Mouse (Mus musculus) ES-E14 (cell line): ENCODE results near the gene Ica1. TPM values are rescaled to one million over a fixed set of nuclear protein-coding genes. Genes with fewer than 3 reads are reported as not detected.

Source experiments
- DNase-seq: peaks from one replicate; pipeline ENCODE4 v3.0.0-alpha.2; 2013; ENCODE audit warnings: low read depth, low spot score
- H3K27ac ChIP-seq: 2 replicates; pipeline ENCODE4 v1.5.1; 2012; ENCODE audit warnings: low read depth, mild to moderate bottlenecking, low read length, moderate library complexity, mixed read lengths; ENCODE audit not compliant: poor library complexity, insufficient read depth, severe bottlenecking
- H3K36me3 ChIP-seq: 2 replicates; pipeline ENCODE4 v1.6.1; 2012; ENCODE audit warnings: mild to moderate bottlenecking, low read length, moderate library complexity, mixed read lengths; ENCODE audit not compliant: control insufficient read depth, poor library complexity, insufficient read depth, severe bottlenecking
- H3K4me1 ChIP-seq, 2 experiments: fragments of 150-350 bp in 1 of 2; sonication (generic) in 1 of 2; 2 replicates each; pipeline ENCODE4 v1.6.1; 2012; ENCODE audit warnings: low read length in 2 of 2, mild to moderate bottlenecking in 1 of 2, mixed read lengths in 1 of 2; ENCODE audit not compliant: control insufficient read depth in 2 of 2, insufficient read depth in 2 of 2, poor library complexity in 1 of 2
- H3K4me3 ChIP-seq, 2 experiments: fragments of 150-350 bp in 1 of 2; sonication (generic) in 1 of 2; 2 replicates each; pipeline ENCODE4 v1.5.1; 2012; ENCODE audit warnings: low read length in 2 of 2, low read depth in 1 of 2, mild to moderate bottlenecking in 1 of 2, mixed read lengths in 1 of 2; ENCODE audit not compliant: insufficient read depth in 1 of 2, poor library complexity in 1 of 2, severe bottlenecking in 1 of 2
- H3K9ac ChIP-seq: 2 replicates; pipeline ENCODE4 v1.6.1; 2012; ENCODE audit warnings: low read depth, mild to moderate bottlenecking, low read length, mixed read lengths; ENCODE audit not compliant: poor library complexity, insufficient read depth, severe bottlenecking
- H3K9me3 ChIP-seq: fragments of 150-350 bp; sonication (generic); 2 replicates; pipeline ENCODE4 v1.6.1; 2012; ENCODE audit warnings: low read depth, mild to moderate bottlenecking, low read length; ENCODE audit not compliant: control insufficient read depth, insufficient read depth
- CHD2 ChIP-seq: IDR thresholded peaks from 2 replicates; pipeline ENCODE4 v1.6.1; 2014; ENCODE audit warnings: mild to moderate bottlenecking, low read depth, low read length, inconsistent platforms
- HCFC1 ChIP-seq: IDR thresholded peaks from 2 replicates; pipeline ENCODE4 v1.6.1; 2012; ENCODE audit warnings: low read length, inconsistent platforms, borderline replicate concordance; ENCODE audit not compliant: insufficient read depth
- MAFK ChIP-seq: IDR thresholded peaks from 2 replicates; pipeline ENCODE4 v1.6.1; 2014; ENCODE audit warnings: mild to moderate bottlenecking, low read depth, low read length, inconsistent platforms; ENCODE audit not compliant: insufficient read depth
- ZC3H11A ChIP-seq: IDR thresholded peaks from 2 replicates; pipeline ENCODE4 v1.6.1; 2012; ENCODE audit warnings: low read depth, mild to moderate bottlenecking, inconsistent platforms, low read length, borderline replicate concordance
- ZNF384 ChIP-seq: IDR thresholded peaks from 2 replicates; pipeline ENCODE4 v1.6.1; 2012; ENCODE audit warnings: low read depth, low read length, inconsistent platforms
- in situ Hi-C, 2 experiments: fragments of 600-800 bp; cut with MboI; formaldehyde crosslinking; loops; one replicate each; pipeline ENCODE4 v1.15.1; 2025; ENCODE audit warnings: low sequenced_read_pairs in 2 of 2, inconsistent platforms in 1 of 2; ENCODE audit not compliant: unreplicated experiment in 2 of 2
- total RNA-seq: library from RNA; depleted of rRNA; stranded (reverse); fragments of 300-350 nt; gene quantifications from 2 replicates; pipeline ENCODE4 v1.2.3, GENCODE M21; 2012

The Ica1 gene
- total RNA-seq, 1 experiment = 3.5 TPM

- TF ChIP-seq HCFC1 = no peak
- TF ChIP-seq MAFK = no peak
- TF ChIP-seq CHD2 = no peak
- no peak for TF ChIP-seq ZC3H11A
- no peak for TF ChIP-seq ZNF384
- in situ Hi-C loops = loop anchor here in 1 of 2 experiments (10.0 kb wide), 1 partner anchor 464 kb away; no protein-coding TSS in a partner anchor
- DNase-seq = no peak
Measured at GRCm38 (mm10) chr6:8738396-8738795, 39.9 kb downstream of the Ica1 start.

GRCm38 (mm10) chr6:8736493-8736820, 41.8 kb downstream of the Ica1 start:
- Histone ChIP-seq H3K9me3 (no peaks in the 10 kb centered on the region), H3K4me1 (no peaks in the 10 kb centered on the region), H3K36me3 (no peaks in the 10 kb centered on the region), H3K27ac (no peak overlapping the region), H3K4me3 (no peak overlapping the region), H3K9ac (no peak overlapping the region)
- TF ChIP-seq ZNF384 = no peak
- no peak for TF ChIP-seq HCFC1
- TF ChIP-seq CHD2 = no peak
- TF ChIP-seq MAFK = no peak
- TF ChIP-seq ZC3H11A = no peak
- DNase-seq = no peak
- in situ Hi-C loops = loop anchor here in 1 of 2 experiments (10.0 kb wide), 1 partner anchor 462 kb away; no protein-coding TSS in a partner anchor

More at GRCm38 (mm10) chr6:8738396-8738795, 39.9 kb downstream of the Ica1 start:
- Histone ChIP-seq H3K9me3 (no peaks in the 10 kb centered on the region), H3K9ac (no peak overlapping the region), H3K4me1 (peaks cover 2 to 3% of the 10 kb centered on the region in 2 experiments; a peak in 2 of 4 replicates), H3K36me3 (no peaks in the 10 kb centered on the region), H3K4me3 (no peak overlapping the region), H3K27ac (no peak overlapping the region)

GRCm38 (mm10) chr6:8735657-8736492, 42.4 kb downstream of the Ica1 start:
- H3K27ac ChIP-seq = no peak overlapping the region
- in situ Hi-C loops = loop anchor here in 1 of 2 experiments (10.0 kb wide), 1 partner anchor 461 kb away; no protein-coding TSS in a partner anchor

DNA sequence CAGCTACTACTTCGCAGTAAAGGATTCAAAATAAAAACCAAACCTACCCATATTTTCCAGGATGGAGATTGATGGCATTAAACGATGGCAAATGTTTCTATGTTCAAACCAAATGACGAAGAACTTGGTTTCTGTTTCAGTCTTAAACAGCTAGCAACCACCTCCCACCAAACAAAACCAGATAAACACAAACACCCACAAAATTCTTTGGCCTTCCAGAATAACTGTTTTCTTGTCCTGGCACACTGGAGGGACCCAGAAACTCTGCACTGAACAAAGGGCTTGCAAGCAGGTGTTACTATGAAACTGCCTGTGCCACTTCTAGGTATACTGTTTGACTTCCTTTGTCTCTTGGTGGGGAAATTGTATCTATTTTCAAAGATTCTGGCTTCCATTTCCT, 43.2 kb downstream of the Ica1 start:
- Histone ChIP-seq H3K9ac (no peak overlapping the region), H3K4me3 (no peak overlapping the region), H3K27ac (no peak overlapping the region), H3K4me1 (no peaks in the 10 kb centered on the region), H3K9me3 (no peaks in the 10 kb centered on the region), H3K36me3 (no peaks in the 10 kb centered on the region)
- DNase-seq = no peak
- no peak for TF ChIP-seq ZNF384
- no peak for TF ChIP-seq MAFK
- TF ChIP-seq HCFC1 = no peak
- in situ Hi-C loops = loop anchor here in 1 of 2 experiments (10.0 kb wide), 1 partner anchor 460 kb away; no protein-coding TSS in a partner anchor

More at GRCm38 (mm10) chr6:8735657-8736492, 42.4 kb downstream of the Ica1 start:
- DNase-seq = no peak
- Histone ChIP-seq H3K9ac (no peak overlapping the region), H3K9me3 (no peaks in the 10 kb centered on the region), H3K36me3 (no peaks in the 10 kb centered on the region), H3K4me3 (no peak overlapping the region), H3K4me1 (no peaks in the 10 kb centered on the region)
- TF ChIP-seq CHD2 (no peak), ZC3H11A (peak; percentile 33; the same call in 1 of the 2 replicates)

GRCm38 (mm10) chr6:8732492-8732891, 45.8 kb downstream of the Ica1 start:
- no peaks in the 10 kb centered on the region for H3K36me3 ChIP-seq
- no peak for DNase-seq
- no peak overlapping the region for H3K27ac ChIP-seq
- no peaks in the 10 kb centered on the region for H3K4me1 ChIP-seq
- no peaks in the 10 kb centered on the region for H3K9me3 ChIP-seq
- H3K4me3 ChIP-seq = no peak overlapping the region
- H3K9ac ChIP-seq = no peak overlapping the region
- in situ Hi-C loops = loop anchor here in 1 of 2 experiments (10.0 kb wide), 1 partner anchor 458 kb away; no protein-coding TSS in a partner anchor
- TF ChIP-seq HCFC1 (no peak), ZNF384 (no peak), MAFK (no peak), ZC3H11A (no peak), CHD2 (no peak)
